Mouse (Mus musculus) erythroblast, adult 5-6 weeks (primary cell): ENCODE measurements around the gene Nt5c3. TPM values are rescaled to one million over a fixed set of nuclear protein-coding genes. Genes with fewer than 3 reads are reported as not detected.

ENCODE experiments used
- ATAC-seq: replicated peaks from 2 replicates; pipeline ENCODE4 v1.8.0; 2016; ENCODE audit warnings: moderate number of reproducible peaks, mild to moderate bottlenecking, moderate TSS enrichment, inconsistent platforms; ENCODE audit not compliant: poor library complexity, low FRiP score, severe bottlenecking
- total RNA-seq, 2 experiments: library from RNA; stranded (forward) in 1 of 2; stranded (reverse) in 1 of 2; fragments of 150-400 nt in 1 of 2; fragments of 200-764, 138-1000 nt in 1 of 2; gene quantifications; 2 replicates each; pipeline versions ENCODE4 v1.2.3 to v1.2.4; 2015 to 2017; ENCODE audit warnings: low replicate concordance in 2 of 2

The Nt5c3 gene
- total RNA-seq (2015; ENCODE audit: low replicate concordance) (1,582 and 1,701 TPM in 2 replicates), total RNA-seq (2017; ENCODE audit: low replicate concordance) (1,564 and 2,163 TPM in 2 replicates)

GRCm38 (mm10) chr6:56923726-56924707 is at the start of gene Nt5c3, which contains the start of gene Vmn1r4:
Nt5c3 (minus strand) TSS chr6:56923932.
Vmn1r4 (plus strand) TSS chr6:56924015.
- ATAC-seq: peak; percentile 84

- ATAC-seq: no peak
These were observed 46.2 kb upstream of the Nt5c3 start, which contains the start of gene Vmn1r5 for GRCm38 (mm10) chr6:56969973-56970372. Vmn1r5 (plus strand) TSS chr6:56970273.

- no peak for ATAC-seq
These were observed 32.7 kb upstream of the Nt5c3 start for GRCm38 (mm10) chr6:56956436-56956835.

GRCm38 (mm10) chr6:56934366-56934765 is 10.6 kb upstream of the Nt5c3 start:
- ATAC-seq: no peak

- no peak for ATAC-seq
These were observed 8.7 kb upstream of the Nt5c3 start for GRCm38 (mm10) chr6:56932464-56932863.

GRCm38 (mm10) chr6:56931648-56932415 is 8.1 kb upstream of the Nt5c3 start:
- ATAC-seq: no peak

GRCm38 (mm10) chr6:56923331-56923725 is 404 bp downstream of the Nt5c3 start:
- peak; percentile 19 for ATAC-seq

GRCm38 (mm10) chr6:56920222-56921092 is 3.3 kb downstream of the Nt5c3 start:
- ATAC-seq: peak; percentile 41

GRCm38 (mm10) chr6:56919330-56920044 is 4.2 kb downstream of the Nt5c3 start:
- no peak for ATAC-seq

- ATAC-seq: peak; percentile 68
These were observed 6.0 kb downstream of the Nt5c3 start for GRCm38 (mm10) chr6:56917578-56918368.

- no peak for ATAC-seq
These were observed 7.5 kb downstream of the Nt5c3 start for GRCm38 (mm10) chr6:56916279-56916678.

- no peak for ATAC-seq
These were observed 10.5 kb downstream of the Nt5c3 start for GRCm38 (mm10) chr6:56913092-56913858.

- peak; percentile 81 for ATAC-seq
These were observed 12.8 kb downstream of the Nt5c3 start for GRCm38 (mm10) chr6:56910910-56911309.

- peak; percentile 63 for ATAC-seq
These were observed 14.8 kb downstream of the Nt5c3 start for GRCm38 (mm10) chr6:56908912-56909311.

GRCm38 (mm10) chr6:56908397-56908796 is 15.3 kb downstream of the Nt5c3 start:
- ATAC-seq: no peak

- no peak for ATAC-seq
These were observed 15.8 kb downstream of the Nt5c3 start for GRCm38 (mm10) chr6:56907973-56908372.

GRCm38 (mm10) chr6:56906121-56906846 is 17.4 kb downstream of the Nt5c3 start:
- ATAC-seq: peak; percentile 32
